Mouse (Mus musculus) liver, embryonic 14.5 days (tissue): ENCODE data around the gene Il12a.

Source experiments
- CTCF ChIP-seq: IDR thresholded peaks from 2 replicates; pipeline ENCODE4 v1.5.1; 2016; ENCODE audit warnings: antibody characterized with exemption, low read depth, control low read depth
- EP300 ChIP-seq: IDR thresholded peaks from 2 replicates; pipeline ENCODE4 v1.6.1; 2016; ENCODE audit warnings: antibody characterized with exemption, low read depth

DNA sequence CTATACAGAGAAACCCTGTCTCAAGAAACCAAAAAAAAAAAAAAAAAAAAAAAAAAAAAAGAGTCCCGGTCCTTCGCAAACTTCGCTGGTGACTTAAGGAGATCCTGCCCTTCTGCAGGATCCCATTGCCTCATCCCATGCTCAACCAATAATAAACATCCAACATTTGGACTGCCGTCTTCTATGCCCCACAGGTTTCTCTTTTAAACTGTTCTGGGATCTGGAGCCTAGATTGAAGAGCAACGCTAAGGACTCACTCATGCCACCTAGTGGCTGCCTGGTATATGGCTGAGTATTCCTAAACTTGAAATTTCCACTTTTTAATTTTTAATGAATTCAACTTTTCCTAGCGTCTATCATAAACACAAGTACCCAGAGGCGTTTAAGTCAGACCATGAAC is 23.1 kb downstream of the Il12a start:
- no peak for TF ChIP-seq EP300
- TF ChIP-seq CTCF = peak; percentile 76
